Comparison of ENCODE assay signal across 36 mouse cellular contexts in the genomic region with DNA sequence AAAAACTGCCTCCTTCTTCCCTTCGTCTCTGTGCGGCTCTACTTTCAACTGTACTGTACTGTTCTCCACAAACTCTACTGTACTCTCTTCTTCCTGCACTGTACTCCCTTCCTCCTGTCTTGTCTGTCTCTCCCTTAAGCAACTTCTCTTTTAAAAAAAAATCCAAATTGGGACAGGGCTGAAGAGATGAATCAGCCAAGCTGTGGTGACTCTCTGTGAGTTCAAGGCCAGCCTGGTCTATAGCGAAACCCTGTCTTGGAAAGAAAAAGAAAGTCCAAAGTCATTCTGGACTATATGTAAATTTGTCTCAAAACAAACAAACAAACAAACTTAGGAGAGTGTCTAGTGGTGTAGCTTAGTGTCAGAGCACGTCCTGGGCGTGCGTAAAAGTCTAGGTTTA. TPM values are rescaled to one million over a fixed set of nuclear protein-coding genes. Genes with fewer than 3 reads are reported as not detected.
"Had no signal": no experiment of that assay in that cellular context is flagged by ENCODE, and none has a peak within 500 bp of the region (broad histone marks: within the 10 kb centered on the region; RNA-seq: fewer than 3 reads in every experiment).

No protein-coding gene starts in this region.

- DNase-seq: gastrocnemius, postnatal 14 days; gastrocnemius, postnatal 36 days; heart, adult 11 months; heart, adult 2 months; heart, postnatal 14 days; heart, postnatal 36 days; kidney, adult 18-20 months; kidney, adult 8-10 months; kidney, postnatal 10 days; kidney, postnatal 25 days; kidney, postnatal 4 days; liver; liver, embryonic 13.5 days; liver, postnatal 0 days had no signal

RNA-seq across cellular contexts. Expression of a gene that starts 5.0 kb away (rescaled TPM):
- polyA plus RNA-seq: inflammation-experienced regulatory T-cells, adult 6 months had no signal

RNA-seq across cellular contexts. Expression of a gene that starts 7.5 kb away (rescaled TPM):
- total RNA-seq: gastrocnemius, adult 8-10 months; gastrocnemius, postnatal 14 days; heart, adult 2 months; heart, postnatal 14 days; heart, postnatal 36 days; layer of hippocampus, adult 2 months; layer of hippocampus, postnatal 25 days; left cerebral cortex, adult 2 months; left cerebral cortex, postnatal 36 days had no signal
- polyA plus RNA-seq: gonadal fat pad, adult 2 months; heart, adult 2 months; heart, embryonic 11.5 days; heart, embryonic 13.5 days; heart, embryonic 15.5 days; heart, postnatal 0 days; hindbrain, embryonic 10.5 days; hindbrain, embryonic 14.5 days; hindbrain, embryonic 16.5 days; intestine, embryonic 15.5 days; intestine, postnatal 0 days; kidney, embryonic 14.5 days; kidney, embryonic 16.5 days; limb, embryonic 14.5 days; liver, embryonic 11.5 days; liver, embryonic 13.5 days; liver, embryonic 15.5 days; liver, postnatal 0 days had no signal

RNA-seq across cellular contexts. Expression of a gene that starts 12.0 kb away (rescaled TPM):
- total RNA-seq: layer of hippocampus, adult 2 months; layer of hippocampus, postnatal 10 days had no signal
